Comparison of ENCODE assay signal across 8 mouse cellular contexts in genomic region chr14:76505439-76506220, GRCm38 (mm10). TPM values are rescaled to one million over a fixed set of nuclear protein-coding genes. Genes with fewer than 3 reads are reported as not detected.
DNase-seq lines count a peak whose midpoint lies in the region; ATAC-seq lines count a peak whose summit lies in the region.

No protein-coding gene starts in this region.

- WGBS in hindbrain, embryonic 13.5 days: under 1% methylated on average over 31 of the region's 31 CpGs

- H3K27ac ChIP-seq in hindbrain, embryonic 13.5 days: peak overlapping the region; percentile 99

- H3K36me3 ChIP-seq in hindbrain, embryonic 13.5 days: peaks cover 33% of the 10 kb centered on the region

- peaks cover 25% of the 10 kb centered on the region for H3K4me1 ChIP-seq in hindbrain, embryonic 13.5 days (replicated peaks)

- peak overlapping the region; percentile 95 for H3K9ac ChIP-seq in hindbrain, embryonic 13.5 days

- peak overlapping the region; percentile 99 for H3K4me2 ChIP-seq in hindbrain, embryonic 13.5 days

- peak; percentile 99 for DNase-seq in R1 (ENCODE audit: low read depth, low spot score)
- DNase-seq in cerebellum, postnatal 14 days: peak; percentile 93 to 94
- peak; percentile 75 to 78 for DNase-seq in frontal cortex, postnatal 14 days (ENCODE audit: low spot score in 2 of 2)
- DNase-seq in left cerebral cortex, adult 11 months (ENCODE audit: low spot score): peak; percentile 86
- DNase-seq in lung, postnatal 36 days: peak; percentile 91
- peak; percentile 96 for DNase-seq in retina, postnatal 7 days (ENCODE audit: low read depth, low spot score)
- peak; percentile 72 to 87 for DNase-seq in urinary bladder, adult 18-20 months (ENCODE audit: low spot score in 2 of 2)

- peak; percentile 81 for ATAC-seq in hindbrain, embryonic 13.5 days (ENCODE audit: low FRiP score)

- no peaks in the 10 kb centered on the region for H3K9me3 ChIP-seq in hindbrain, embryonic 13.5 days

- peak overlapping the region; percentile 59 for H3K4me3 ChIP-seq in hindbrain, embryonic 13.5 days

- H3K27me3 ChIP-seq in hindbrain, embryonic 13.5 days: no peaks in the 10 kb centered on the region

RNA-seq across cellular contexts. Expression of gene Serp2, which starts 51.1 kb away (rescaled TPM):
- polyA plus RNA-seq in hindbrain, embryonic 13.5 days (2015; fragmentation: Nextera tagmentation; extraction: Ambion mirVana): 128 and 133 TPM in 2 replicates

Comparison
In these comparisons a context has a peak if more than half of its experiments do, and no peak if none do; other contexts are left out.
1. Peak in every context shown above with its lines: DNase-seq, ATAC-seq, H3K4me3 ChIP-seq and H3K27ac ChIP-seq.